Mouse (Mus musculus) erythroblast, adult 5-6 weeks (primary cell): ENCODE measurements around the gene Gbe1. TPM values are rescaled to one million over a fixed set of nuclear protein-coding genes. Genes with fewer than 3 reads are reported as not detected.

Experiments
- ATAC-seq: replicated peaks from 2 replicates; pipeline ENCODE4 v1.8.0; 2016; ENCODE audit warnings: moderate number of reproducible peaks, mild to moderate bottlenecking, moderate TSS enrichment, inconsistent platforms; ENCODE audit not compliant: poor library complexity, low FRiP score, severe bottlenecking
- total RNA-seq, 2 experiments: library from RNA; stranded (forward) in 1 of 2; stranded (reverse) in 1 of 2; fragments of 150-400 nt in 1 of 2; fragments of 200-764, 138-1000 nt in 1 of 2; gene quantifications; 2 replicates each; pipeline versions ENCODE4 v1.2.3 to v1.2.4; 2015 to 2017; ENCODE audit warnings: low replicate concordance in 2 of 2

Gene Gbe1
- total RNA-seq, 2 experiments from 2014 or later = 13.4 to 17.9 TPM

DNA sequence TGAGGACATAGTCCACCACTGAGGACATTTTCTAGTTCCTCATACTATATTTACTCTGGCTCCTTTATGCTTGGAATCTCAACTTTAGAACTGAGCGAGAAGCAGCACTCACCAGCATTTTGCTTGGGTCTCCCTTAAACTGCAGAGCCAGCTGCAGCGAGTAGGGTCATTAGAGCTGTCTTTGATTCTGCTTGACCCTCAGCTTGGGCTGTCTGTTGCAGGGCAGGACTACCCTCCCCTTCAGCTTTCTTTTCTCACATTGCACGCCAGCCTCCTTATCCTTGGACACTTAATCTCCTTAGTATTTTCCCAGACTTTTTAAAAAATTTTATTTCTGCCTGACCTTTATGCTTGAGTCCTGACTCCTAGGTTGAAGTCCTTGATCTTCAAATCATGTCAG is 237.1 kb downstream of the Gbe1 start:
- no peak for ATAC-seq

DNA sequence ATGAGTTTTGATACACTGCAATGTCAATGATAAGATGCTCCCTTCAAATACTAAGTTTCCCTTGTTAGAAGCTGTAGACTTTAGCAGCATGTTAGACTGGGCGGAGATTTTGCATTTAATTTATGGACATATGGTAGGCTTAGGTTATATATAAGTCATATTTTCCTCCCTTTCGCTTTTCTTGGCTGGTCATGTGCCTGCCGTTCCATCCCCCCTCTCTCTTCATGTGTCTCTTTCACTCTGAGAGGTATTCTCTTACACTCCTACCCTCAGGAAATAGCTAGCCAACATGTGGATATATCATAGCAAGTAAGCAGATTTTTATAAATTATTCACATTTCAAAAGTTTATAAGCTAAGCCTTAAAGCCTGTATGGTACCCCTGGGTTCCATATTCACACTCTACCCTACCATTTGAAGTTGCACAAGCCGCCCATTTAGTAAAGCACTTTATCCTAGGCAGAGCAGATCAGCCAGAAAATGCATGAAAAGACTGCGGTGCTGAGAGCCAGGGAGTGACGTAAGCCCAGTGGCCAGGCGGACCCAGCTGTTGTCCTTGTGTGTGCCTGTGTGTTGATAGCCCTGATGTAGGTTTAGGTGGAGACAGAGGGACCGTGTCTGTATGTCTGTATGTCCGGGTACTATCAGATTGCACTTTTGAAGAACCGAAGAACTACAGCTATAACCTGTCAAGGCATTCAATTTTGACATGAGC is 248.0 kb downstream of the Gbe1 start:
- ATAC-seq = no peak

DNA sequence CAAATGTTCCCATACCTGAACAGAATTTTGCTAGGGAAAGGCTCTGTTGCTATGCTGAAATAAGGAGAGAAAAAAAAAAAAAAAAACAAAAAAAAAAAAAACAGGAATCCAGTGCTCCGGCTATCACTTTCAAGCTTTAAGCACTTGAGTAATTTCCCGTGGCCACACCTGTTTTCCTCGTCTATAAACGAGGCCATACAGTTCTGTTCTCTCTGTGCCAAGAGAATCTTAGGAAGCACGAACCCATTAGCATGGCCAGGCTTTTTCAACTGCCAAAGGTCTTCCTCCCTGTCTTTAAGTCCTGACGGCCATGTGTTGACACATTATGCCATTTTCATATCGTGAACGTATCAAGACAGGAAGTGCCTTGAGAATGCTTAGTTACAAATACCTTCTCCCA is 248.8 kb downstream of the Gbe1 start:
- no peak for ATAC-seq

DNA sequence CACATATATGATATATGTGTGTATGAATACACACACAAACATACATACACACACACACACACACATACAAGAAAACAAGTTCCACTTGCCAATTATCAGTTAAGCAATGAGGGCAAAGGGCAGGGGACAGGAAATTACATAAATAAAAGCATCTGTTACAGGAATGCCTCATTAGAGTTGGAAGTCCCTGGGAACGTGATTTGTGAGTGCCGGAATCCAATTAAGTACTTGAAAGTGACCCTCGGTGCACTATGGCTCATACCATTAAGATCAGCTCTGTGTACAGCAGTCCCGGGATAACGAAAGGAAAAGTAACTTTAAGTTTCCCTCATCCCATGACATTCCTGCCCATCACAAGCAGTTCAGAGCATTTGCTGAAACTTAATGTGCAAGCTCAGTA is 249.7 kb downstream of the Gbe1 start:
- ATAC-seq = no peak

DNA sequence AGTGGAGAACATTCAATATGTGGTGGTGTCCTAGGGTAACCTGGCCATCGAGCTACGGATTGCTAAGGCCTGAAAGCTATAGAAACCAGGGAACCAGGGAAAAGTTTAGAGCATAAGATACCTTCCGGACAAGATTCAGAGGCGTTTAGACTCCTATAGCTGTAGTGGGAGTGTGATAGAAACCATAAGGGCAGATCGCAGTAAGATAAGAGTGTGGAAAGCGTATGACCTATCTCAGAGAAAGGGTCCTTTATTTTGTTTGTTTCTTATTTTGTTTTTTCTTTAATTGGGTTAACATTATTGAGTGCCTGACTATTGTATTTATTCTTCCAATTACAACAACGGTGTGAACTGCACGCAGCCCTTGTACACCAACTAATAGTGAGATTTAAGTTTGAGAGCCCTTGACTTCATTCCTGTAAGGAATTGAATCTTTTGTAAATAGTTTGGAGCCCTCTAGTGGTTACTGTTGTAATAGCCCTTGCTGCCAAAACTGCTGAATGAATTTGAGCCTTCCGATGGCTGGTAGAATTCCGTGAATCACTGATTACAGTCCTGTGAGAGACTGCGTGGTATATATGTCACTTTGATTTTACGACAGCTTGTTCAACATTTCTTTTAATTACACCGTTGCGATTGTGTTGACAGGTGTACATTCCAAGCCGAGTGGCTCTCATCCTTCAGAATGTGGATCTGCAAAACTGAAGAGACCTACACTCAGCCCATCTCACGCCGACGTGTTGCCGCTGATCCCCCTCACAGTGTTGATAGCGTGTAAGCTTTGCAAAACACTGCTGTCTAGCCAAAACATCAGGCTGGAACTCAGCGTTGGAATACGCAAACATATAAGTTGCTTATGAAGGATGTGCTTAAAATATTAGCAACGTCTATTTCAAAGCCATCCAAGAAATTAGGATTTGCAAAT is 254.9 kb downstream of the Gbe1 start:
- no peak for ATAC-seq

DNA sequence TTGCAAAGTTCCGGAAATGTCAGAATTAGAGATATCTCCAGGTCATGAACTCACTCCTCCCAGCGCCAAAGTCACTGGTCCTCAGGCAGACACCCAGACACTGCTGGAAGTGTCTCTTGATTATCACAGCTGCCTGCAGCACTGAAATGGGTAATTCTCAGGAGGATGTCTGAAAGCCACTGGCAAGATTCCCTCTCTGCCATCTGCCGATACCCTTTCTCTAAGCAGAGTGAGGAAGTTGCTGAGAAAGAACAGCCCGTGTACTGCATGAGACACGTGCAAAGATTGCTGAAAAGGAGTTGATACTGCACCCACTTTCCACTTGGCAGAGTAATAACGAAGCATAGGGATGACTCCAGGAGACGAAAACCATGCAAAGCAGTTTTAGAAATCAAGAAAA is 272.2 kb downstream of the Gbe1 start:
- no peak for ATAC-seq

DNA sequence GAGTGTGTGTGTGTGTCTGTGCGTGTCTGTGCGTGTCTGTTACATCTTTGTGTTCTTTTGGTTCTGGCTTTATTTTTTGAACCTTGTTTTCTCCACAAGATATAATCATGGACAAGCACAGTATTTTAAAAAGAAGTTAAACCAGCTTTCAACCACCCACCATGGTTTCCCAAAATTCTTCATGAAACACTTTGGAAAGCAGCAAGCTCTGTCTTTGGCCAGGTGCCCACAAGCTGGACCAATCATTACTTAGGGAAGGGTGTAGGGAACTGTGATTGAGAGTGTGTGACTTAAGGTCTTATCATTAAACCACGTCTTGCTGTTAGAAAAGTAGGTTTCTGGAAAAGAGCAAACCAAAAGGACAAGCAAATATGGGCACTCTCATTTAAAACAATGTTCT is 288.6 kb downstream of the Gbe1 start:
- ATAC-seq = no peak

DNA sequence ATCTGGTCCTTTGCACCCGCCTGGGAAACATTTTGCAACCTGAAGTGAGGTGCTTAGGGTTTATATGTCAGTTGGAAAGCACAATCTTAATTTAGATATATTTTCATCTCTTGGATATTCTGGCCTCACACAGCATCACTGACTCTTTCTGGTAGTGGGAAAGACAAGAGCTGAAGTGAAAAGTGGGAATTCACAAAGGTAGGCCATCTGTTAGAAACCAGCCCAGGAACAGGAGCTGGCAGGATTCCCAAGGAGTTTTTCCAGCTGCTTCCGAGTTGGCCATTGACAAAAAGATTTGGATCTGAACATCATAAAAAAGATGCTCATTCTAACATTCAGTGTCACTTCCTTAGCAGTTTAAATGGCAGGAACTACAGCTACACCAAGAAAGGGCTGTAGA is 294.6 kb downstream of the Gbe1 start:
- ATAC-seq = no peak

DNA sequence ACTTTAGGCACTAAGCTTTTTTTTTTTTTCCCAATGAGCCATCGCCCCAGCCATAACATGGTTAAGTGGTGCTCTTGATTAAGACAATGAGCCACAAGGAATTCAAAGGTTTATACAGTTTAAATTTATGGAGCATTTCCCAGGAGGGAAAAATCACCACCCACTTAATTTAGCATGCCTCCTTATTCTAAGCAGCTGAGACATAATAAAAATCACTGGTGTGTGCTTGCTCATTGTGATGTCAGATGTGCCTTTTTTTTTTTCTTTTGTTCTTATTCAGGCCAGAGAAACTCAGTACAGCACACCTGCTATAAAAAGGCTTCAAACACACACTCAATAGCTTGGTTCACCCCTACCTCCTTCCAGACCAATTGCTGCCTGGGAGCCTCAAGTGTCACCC is 303.9 kb downstream of the Gbe1 start:
- ATAC-seq = no peak

DNA sequence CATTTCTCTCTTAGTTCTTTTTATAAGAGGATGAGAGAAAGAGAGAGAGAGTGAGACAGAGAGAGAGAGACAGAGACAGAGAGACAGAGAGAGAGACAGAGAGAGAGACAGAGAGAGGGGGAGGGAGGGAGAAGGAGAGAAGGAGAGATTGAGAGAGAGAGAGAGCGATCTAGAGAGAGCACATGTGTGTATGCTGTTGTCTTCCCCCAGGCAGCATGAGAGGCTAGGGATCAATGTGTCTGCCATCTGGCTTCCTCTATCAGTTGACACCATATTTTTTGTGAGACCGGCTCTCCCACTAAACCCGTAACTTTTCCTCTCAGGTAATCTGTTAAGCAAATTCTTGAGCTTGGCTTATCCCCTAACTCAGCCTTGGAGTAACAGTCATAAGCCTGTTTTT is 304.4 kb downstream of the Gbe1 start:
- ATAC-seq = no peak
